Mouse (Mus musculus): ENCODE results near the gene Olfr876. TPM values are rescaled to one million over a fixed set of nuclear protein-coding genes. Genes with fewer than 3 reads are reported as not detected.

Olfr876 gene
- polyA plus RNA-seq, 1 experiment from 2014 or later, result not detected

DNA sequence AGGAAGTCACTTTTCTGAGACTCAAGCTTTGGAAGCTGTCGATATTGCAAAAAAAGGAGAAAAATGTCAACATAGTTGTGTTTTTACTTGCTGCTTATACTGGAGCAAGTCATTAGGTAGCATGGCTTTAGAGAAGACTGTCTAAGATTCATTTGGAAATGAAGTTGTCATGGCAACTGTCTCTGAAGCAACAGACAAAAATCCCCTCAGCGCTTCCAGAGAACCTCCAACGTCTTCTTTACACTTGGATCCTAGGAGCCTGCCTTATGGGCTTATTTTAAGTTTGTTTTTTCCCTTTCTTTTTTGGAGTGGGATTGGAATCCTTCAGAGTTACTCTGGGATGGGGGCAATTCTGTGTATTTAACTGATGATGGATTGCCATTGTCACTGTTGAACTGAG lies 11.9 kb downstream of the Olfr876 start:
- Histone ChIP-seq H3K9me3 (replicated peaks) (no peaks in the 10 kb centered on the region), H3K27me3 (no peaks in the 10 kb centered on the region), H3K27ac (no peak overlapping the region), H3K4me1 (no peaks in the 10 kb centered on the region), H3K36me3 (no peaks in the 10 kb centered on the region), H3K9ac (no peak overlapping the region), H3K4me2 (no peak overlapping the region), H3K4me3 (replicated peaks) (no peak overlapping the region)
- ATAC-seq (replicated peaks; ENCODE audit: low FRiP score), result no peak
- 87% methylated on average over 3 of the region's 3 CpGs for WGBS

GRCm38 (mm10) chr9:37829881-37830280 lies 27.1 kb downstream of the Olfr876 start:
- Histone ChIP-seq H3K9me3 (replicated peaks) (no peaks in the 10 kb centered on the region), H3K4me3 (replicated peaks) (no peak overlapping the region), H3K9ac (no peak overlapping the region), H3K36me3 (no peaks in the 10 kb centered on the region), H3K4me2 (no peak overlapping the region), H3K27me3 (no peaks in the 10 kb centered on the region), H3K27ac (no peak overlapping the region), H3K4me1 (no peaks in the 10 kb centered on the region)
- ATAC-seq (replicated peaks; ENCODE audit: low FRiP score), result no peak

DNA sequence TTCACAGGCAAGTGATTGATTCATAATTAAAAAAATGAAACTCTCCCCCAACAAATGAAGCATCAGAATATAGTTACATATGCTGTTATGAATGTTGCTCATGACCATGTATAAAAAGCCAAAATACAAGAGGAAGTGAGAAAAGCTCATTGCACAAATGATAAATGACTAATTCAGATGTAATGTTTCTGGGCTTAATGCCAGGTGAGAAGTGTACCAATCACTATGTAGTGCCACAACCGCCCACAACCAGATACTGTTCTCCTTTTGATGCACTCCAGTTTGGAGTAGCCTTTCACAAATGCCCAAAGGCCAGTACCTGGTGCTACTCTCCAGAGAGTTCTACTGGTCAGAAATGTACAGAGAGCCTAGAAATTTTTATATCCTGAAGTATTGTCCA lies 30.5 kb downstream of the Olfr876 start:
- Histone ChIP-seq H3K4me1 (no peaks in the 10 kb centered on the region), H3K27me3 (no peaks in the 10 kb centered on the region), H3K9ac (no peak overlapping the region), H3K36me3 (no peaks in the 10 kb centered on the region), H3K27ac (no peak overlapping the region), H3K4me2 (no peak overlapping the region), H3K9me3 (replicated peaks) (no peaks in the 10 kb centered on the region), H3K4me3 (replicated peaks) (no peak overlapping the region)
- WGBS, result 64% methylated on average over 1 of the region's 1 CpGs
- no peak for ATAC-seq (replicated peaks; ENCODE audit: low FRiP score)

GRCm38 (mm10) chr9:37849267-37849666 lies 46.4 kb downstream of the Olfr876 start:
- WGBS, result 87% methylated on average over 2 of the region's 2 CpGs
- Histone ChIP-seq H3K4me1 (no peaks in the 10 kb centered on the region), H3K9me3 (replicated peaks) (no peaks in the 10 kb centered on the region), H3K27me3 (no peaks in the 10 kb centered on the region), H3K27ac (no peak overlapping the region), H3K9ac (no peak overlapping the region), H3K4me3 (replicated peaks) (no peak overlapping the region), H3K36me3 (no peaks in the 10 kb centered on the region), H3K4me2 (no peak overlapping the region)
- no peak for ATAC-seq (replicated peaks; ENCODE audit: low FRiP score)

DNA sequence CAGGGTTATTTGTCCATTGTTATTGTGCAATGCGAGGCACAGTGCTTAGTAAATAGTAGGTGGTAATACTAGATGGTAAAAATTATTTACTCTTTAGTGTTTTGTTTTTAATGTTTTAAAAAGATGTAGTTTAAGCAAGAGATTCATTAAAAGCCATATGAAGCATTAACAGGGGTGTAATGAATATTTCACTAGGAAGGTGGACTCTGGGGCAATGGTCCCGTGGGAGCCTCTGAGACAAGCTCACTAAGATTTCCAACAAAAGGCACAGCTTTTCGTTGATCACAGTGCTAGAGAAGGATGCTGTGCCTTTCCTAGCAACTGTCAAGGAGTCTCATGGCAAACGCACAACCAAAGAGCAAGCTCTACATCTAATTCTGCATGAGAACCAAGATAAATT lies 51.1 kb downstream of the Olfr876 start, which contains the start of gene Olfr877:
TSS of gene Olfr877 (plus strand) at position 301 of the 400 bp plus-strand sequence.
- no peaks in the 10 kb centered on the region for H3K36me3 ChIP-seq
- no peak within 1 kb of the TSS for H3K4me2 ChIP-seq
- H3K27me3 ChIP-seq, result no peaks in the 10 kb centered on the region
- no peak within 1 kb of the TSS for H3K27ac ChIP-seq
- H3K9ac ChIP-seq, result no peak within 1 kb of the TSS
- no peak within 1 kb of the TSS for H3K4me3 ChIP-seq (replicated peaks)
- H3K9me3 ChIP-seq (replicated peaks), result no peaks in the 10 kb centered on the region
- H3K4me1 ChIP-seq, result no peaks in the 10 kb centered on the region
- no peak for ATAC-seq (replicated peaks; ENCODE audit: low FRiP score)
- 81% methylated on average over 4 of the region's 4 CpGs for WGBS

Other genes starting within 250 kb of the Olfr876 start
- 9.5 and 9.6 TPM in 2 replicates for gene Siae, start 247.3 kb upstream of the Olfr876 start, polyA plus RNA-seq (2015; fragmentation: Nextera tagmentation; extraction: Ambion mirVana)
- gene Spa17, start 189.3 kb upstream of the Olfr876 start, polyA plus RNA-seq (2015; fragmentation: Nextera tagmentation; extraction: Ambion mirVana), result 6.6 and 6.7 TPM in 2 replicates
- gene Tbrg1, start 145.7 kb upstream of the Olfr876 start, polyA plus RNA-seq (2015; fragmentation: Nextera tagmentation; extraction: Ambion mirVana), result 140 and 141 TPM in 2 replicates
- 5.4 TPM in 1 of 2 replicates, not detected in the other for gene Panx3, start 133.8 kb upstream of the Olfr876 start, polyA plus RNA-seq (2015; fragmentation: Nextera tagmentation; extraction: Ambion mirVana)
- gene Olfr160, start 86.8 kb upstream of the Olfr876 start, polyA plus RNA-seq (2015; fragmentation: Nextera tagmentation; extraction: Ambion mirVana), result not detected in 2 replicates
- not detected in 2 replicates for gene Olfr874, start 57.9 kb upstream of the Olfr876 start, polyA plus RNA-seq (2015; fragmentation: Nextera tagmentation; extraction: Ambion mirVana)
- not detected in 2 replicates for gene Olfr875, start 31.2 kb upstream of the Olfr876 start, polyA plus RNA-seq (2015; fragmentation: Nextera tagmentation; extraction: Ambion mirVana)
- gene Olfr877, start 51.2 kb downstream of the Olfr876 start, polyA plus RNA-seq (2015; fragmentation: Nextera tagmentation; extraction: Ambion mirVana), result not detected in 2 replicates
- not detected in 2 replicates for gene Olfr145, start 93.7 kb downstream of the Olfr876 start, polyA plus RNA-seq (2015; fragmentation: Nextera tagmentation; extraction: Ambion mirVana)
- not detected in 2 replicates for gene Olfr878, start 114.8 kb downstream of the Olfr876 start, polyA plus RNA-seq (2015; fragmentation: Nextera tagmentation; extraction: Ambion mirVana)
- not detected in 2 replicates for gene Olfr881, start 188.8 kb downstream of the Olfr876 start, polyA plus RNA-seq (2015; fragmentation: Nextera tagmentation; extraction: Ambion mirVana)
- gene Olfr883, start 222.8 kb downstream of the Olfr876 start, polyA plus RNA-seq (2015; fragmentation: Nextera tagmentation; extraction: Ambion mirVana), result not detected in 2 replicates
- gene Olfr884, start 243.5 kb downstream of the Olfr876 start, polyA plus RNA-seq (2015; fragmentation: Nextera tagmentation; extraction: Ambion mirVana), result not detected in 2 replicates

All from kidney, embryonic 15.5 days (tissue).